Mouse (Mus musculus): ENCODE results near the gene Srsf2. TPM values are rescaled to one million over a fixed set of nuclear protein-coding genes. Genes with fewer than 3 reads are reported as not detected.

Srsf2 gene
- polyA plus RNA-seq, 1 experiment from 2014 or later = 1,163 TPM

Other genes with a start within 250 kb of the Srsf2 start
- gene Rhbdf2, start 226.1 kb downstream of the Srsf2 start, polyA plus RNA-seq (2014; fragmentation: Nextera tagmentation; extraction: Ambion mirVana) = 2.8 and 3.1 TPM in 2 replicates
- gene Prcd, start 199.6 kb downstream of the Srsf2 start, polyA plus RNA-seq (2014; fragmentation: Nextera tagmentation; extraction: Ambion mirVana) = 0.43 and 0.77 TPM in 2 replicates
- 3.5 and 3.8 TPM in 2 replicates for gene Cygb, start 198.8 kb downstream of the Srsf2 start, polyA plus RNA-seq (2014; fragmentation: Nextera tagmentation; extraction: Ambion mirVana)
- gene St6galnac1, start 77.6 kb downstream of the Srsf2 start, polyA plus RNA-seq (2014; fragmentation: Nextera tagmentation; extraction: Ambion mirVana) = not detected in 2 replicates
- gene Mxra7, start 25.0 kb downstream of the Srsf2 start, polyA plus RNA-seq (2014; fragmentation: Nextera tagmentation; extraction: Ambion mirVana) = 18.1 and 21.9 TPM in 2 replicates
- 67.0 and 67.8 TPM in 2 replicates for gene Mettl23, start 9.8 kb downstream of the Srsf2 start, polyA plus RNA-seq (2014; fragmentation: Nextera tagmentation; extraction: Ambion mirVana)
- 74.2 and 75.1 TPM in 2 replicates for gene Jmjd6, start 9.6 kb downstream of the Srsf2 start, polyA plus RNA-seq (2014; fragmentation: Nextera tagmentation; extraction: Ambion mirVana)
- 33.9 and 35.7 TPM in 2 replicates for gene Mfsd11, start 654 bp downstream of the Srsf2 start, polyA plus RNA-seq (2014; fragmentation: Nextera tagmentation; extraction: Ambion mirVana)
- gene Mgat5b, start 65.8 kb upstream of the Srsf2 start, polyA plus RNA-seq (2014; fragmentation: Nextera tagmentation; extraction: Ambion mirVana) = 1.5 and 2.0 TPM in 2 replicates

Data from embryonic facial prominence, embryonic 11.5 days (tissue).